Mouse (Mus musculus) frontal cortex, adult (tissue): Measurements from ENCODE around the gene Cym.

Experiments used
- ATAC-seq: cut with Nextera tagmentation; 2 replicates; pipeline ENCODE4 v1.9.2; 2017; ENCODE audit warnings: mild to moderate bottlenecking, moderate library complexity, mixed read lengths; ENCODE audit not compliant: low TSS enrichment

Cym gene

DNA sequence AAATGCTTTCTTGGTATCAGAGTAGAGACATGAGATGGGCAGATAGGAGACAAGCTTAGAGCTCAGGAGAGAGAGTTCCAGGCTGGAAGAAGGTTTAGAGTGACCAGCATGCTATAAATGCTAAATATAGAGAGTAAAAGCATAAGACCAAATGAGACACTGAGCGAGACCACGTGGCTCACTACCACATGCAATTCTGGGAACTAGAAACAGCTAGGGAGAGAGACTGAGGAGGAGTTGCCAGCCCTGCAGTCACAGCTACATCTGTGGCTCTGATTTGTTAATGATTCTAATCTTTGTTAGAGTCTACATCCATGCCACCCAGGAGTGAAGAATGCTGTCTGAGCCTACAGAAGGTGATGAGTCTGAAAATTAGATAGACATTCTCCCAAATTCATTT, 52.0 kb downstream of the Cym start:
- peak; percentile 98 for ATAC-seq

GRCm38 (mm10) chr3:107162741-107163140, 58.8 kb downstream of the Cym start:
- ATAC-seq = no peak
